Mouse (Mus musculus): ENCODE data around the gene Pik3r3.

GRCm38 (mm10) chr4:116220780-116221139 lies 658 bp upstream of the Pik3r3 start:
- TF ChIP-seq CTCF (IDR thresholded peaks at IDR 0.05; ENCODE audit: low read depth) (no peak), EP300 (IDR thresholded peaks at IDR 0.05; ENCODE audit: low read depth) (no peak)
